Mouse (Mus musculus) cerebellum, postnatal 4 days (tissue): Measurements from ENCODE around the gene Gpatch2l.

Source experiments
- DNase-seq, 2 experiments: peaks; one replicate each; pipeline ENCODE4 v3.0.0; 2022; ENCODE audit warnings: low spot score in 2 of 2, mixed read lengths in 1 of 2

Gpatch2l gene

GRCm38 (mm10) chr12:86276895-86277294 lies 35.2 kb downstream of the Gpatch2l start:
- no peak for DNase-seq

GRCm38 (mm10) chr12:86280000-86280399 lies 38.3 kb downstream of the Gpatch2l start:
- DNase-seq: no peak

- no peak for DNase-seq
These were observed 44.0 kb downstream of the Gpatch2l start for GRCm38 (mm10) chr12:86285704-86286103.

GRCm38 (mm10) chr12:86297450-86297849 lies 55.8 kb downstream of the Gpatch2l start:
- DNase-seq: no peak

GRCm38 (mm10) chr12:86302973-86303372 lies 61.3 kb downstream of the Gpatch2l start:
- no peak for DNase-seq

GRCm38 (mm10) chr12:86305045-86305444 lies 63.4 kb downstream of the Gpatch2l start:
- no peak for DNase-seq

- DNase-seq: no peak
These were observed 64.1 kb downstream of the Gpatch2l start for GRCm38 (mm10) chr12:86305635-86306243.

GRCm38 (mm10) chr12:86309474-86309873 lies 67.8 kb downstream of the Gpatch2l start:
- DNase-seq: no peak

- no peak for DNase-seq
These were observed 68.2 kb downstream of the Gpatch2l start for GRCm38 (mm10) chr12:86309902-86310301.

- no peak for DNase-seq
These were observed 79.0 kb downstream of the Gpatch2l start for GRCm38 (mm10) chr12:86320629-86321028.

GRCm38 (mm10) chr12:86324297-86324696 lies 82.6 kb downstream of the Gpatch2l start:
- no peak for DNase-seq

GRCm38 (mm10) chr12:86329813-86330212 lies 88.2 kb downstream of the Gpatch2l start:
- no peak for DNase-seq

GRCm38 (mm10) chr12:86330684-86331083 lies 89.0 kb downstream of the Gpatch2l start:
- DNase-seq: no peak

GRCm38 (mm10) chr12:86331248-86331647 lies 89.6 kb downstream of the Gpatch2l start:
- DNase-seq: no peak

GRCm38 (mm10) chr12:86336209-86336608 lies 94.6 kb downstream of the Gpatch2l start:
- DNase-seq: no peak

- DNase-seq: no peak
These were observed 95.2 kb downstream of the Gpatch2l start for GRCm38 (mm10) chr12:86336887-86337286.
